Mouse (Mus musculus) left cerebral cortex, postnatal 10 days (tissue): Measurements from ENCODE around the gene Krtap4-2. TPM values are rescaled to one million over a fixed set of nuclear protein-coding genes. Genes with fewer than 3 reads are reported as not detected.
"Not testable (repeated sequence)": the region's sequence is repeated elsewhere in the genome, so short reads cannot be mapped to it uniquely, and the experiment has no call there.

Source experiments
- DNase-seq, 2 experiments: peaks; one replicate each; pipeline ENCODE4 v3.0.0; 2021 to 2022; ENCODE audit warnings: low spot score in 2 of 2, mixed read lengths in 1 of 2; ENCODE audit errors: extremely low spot score in 1 of 2
- intact Hi-C: fragments of 180-260 bp; cut with DNase I; formaldehyde crosslinking; loops from one replicate; pipeline ENCODE4 v1.15.1; 2025
- total RNA-seq, 2 experiments: library from RNA; stranded (reverse); gene quantifications; 2 replicates each; pipeline ENCODE4 v1.2.3; 2021

The Krtap4-2 gene
- total RNA-seq = not detected

DNA sequence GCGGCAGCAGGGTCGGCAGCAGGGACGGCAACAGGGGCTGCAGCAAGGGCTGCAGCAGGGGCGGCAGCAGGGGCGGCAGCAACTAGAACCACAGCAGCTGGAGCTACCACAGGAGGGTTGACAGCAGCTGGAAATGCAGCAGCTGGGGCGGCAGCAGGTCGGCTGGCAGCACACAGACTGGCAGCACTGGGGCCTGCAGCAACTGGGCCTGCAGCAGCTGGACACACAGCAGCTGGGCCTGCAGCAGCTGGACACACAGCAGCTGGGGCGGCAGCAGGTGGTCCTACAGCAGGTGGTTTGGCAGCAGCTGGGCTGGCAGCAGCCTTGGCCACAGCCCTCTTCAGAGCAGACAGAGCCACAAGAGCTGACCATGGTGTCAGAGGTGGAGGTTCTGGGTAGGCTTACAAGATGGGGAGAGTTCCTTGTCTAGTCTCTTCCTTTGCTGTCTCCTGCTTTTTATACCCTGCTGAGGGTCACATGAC lies at the start of gene Krtap4-2:
Gene Krtap4-2 (minus strand): TSS at position 432 of the 482 bp plus-strand sequence.
- intact Hi-C loops = no loop called here
- no peak for DNase-seq

GRCm38 (mm10) chr11:99683481-99683880 lies 48.6 kb upstream of the Krtap4-2 start:
- intact Hi-C loops = no loop called here
- no peak for DNase-seq

DNA sequence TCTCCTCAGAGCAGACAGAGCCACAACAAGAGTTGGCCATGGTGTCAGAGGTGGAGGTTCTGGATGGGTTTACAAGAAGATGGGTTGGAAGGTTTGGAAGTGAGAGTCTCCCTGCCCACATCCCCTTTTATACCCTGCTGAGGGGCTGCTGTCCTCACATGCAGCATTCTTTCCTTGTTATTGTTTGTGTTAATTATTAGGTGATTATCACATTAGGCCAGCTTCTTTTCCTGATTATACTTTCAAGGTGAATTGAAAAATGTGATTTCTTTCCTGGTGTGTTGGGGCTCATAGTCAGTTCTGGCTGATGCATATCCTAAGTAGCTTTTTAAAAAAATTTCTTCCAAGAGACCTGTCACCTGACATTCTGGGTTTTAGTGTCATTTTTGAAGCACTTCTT lies 31.0 kb upstream of the Krtap4-2 start, which contains the start of gene Krtap4-6:
Gene Krtap4-6 (minus strand): TSS at position 101 of the 400 bp plus-strand sequence.
- intact Hi-C loops = no loop called here

DNA sequence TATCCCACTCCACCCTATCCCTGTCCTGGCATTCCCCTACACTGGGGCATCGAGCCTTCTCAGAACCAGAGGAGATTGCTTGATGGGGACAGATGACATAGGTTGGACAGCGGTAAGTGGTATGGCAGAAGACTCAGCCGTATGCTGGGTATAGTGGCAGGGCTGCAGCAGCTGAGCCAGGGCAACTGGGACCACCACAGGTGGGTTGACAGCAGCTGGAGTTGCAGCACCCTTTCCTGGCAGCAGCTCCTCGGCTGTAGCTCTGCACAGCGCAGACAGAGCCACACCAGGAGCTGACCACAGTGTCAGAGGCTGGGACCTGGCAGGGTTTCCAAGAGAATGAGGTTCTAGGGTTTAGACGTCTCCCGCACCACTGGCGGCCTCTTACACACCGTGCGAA lies 27.9 kb upstream of the Krtap4-2 start:
- no peak for DNase-seq
- intact Hi-C loops = no loop called here

More for the DNA sequence above, 31.0 kb upstream of the Krtap4-2 start, which contains the start of gene Krtap4-6:
- DNase-seq = no peak

DNA sequence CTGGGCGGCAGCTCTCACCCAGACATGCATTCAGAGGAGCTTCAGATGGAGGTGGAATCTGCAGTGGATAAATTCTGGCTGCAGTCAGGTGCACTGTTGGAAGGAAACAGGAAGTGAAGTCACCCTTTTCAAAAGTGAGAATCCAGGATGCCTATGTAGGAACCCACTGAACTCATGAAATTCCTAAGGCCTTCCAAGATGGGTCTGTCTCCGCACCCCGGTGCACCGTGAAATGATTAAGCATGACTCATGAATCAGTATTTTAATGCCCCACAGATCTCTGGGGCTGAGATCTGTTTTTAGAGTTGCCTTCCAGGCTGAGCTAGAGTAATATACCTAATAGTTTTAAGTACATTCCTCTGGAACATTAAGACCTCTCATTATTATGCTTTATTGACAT lies 24.4 kb upstream of the Krtap4-2 start:
- no peak for DNase-seq
- intact Hi-C loops = no loop called here

DNA sequence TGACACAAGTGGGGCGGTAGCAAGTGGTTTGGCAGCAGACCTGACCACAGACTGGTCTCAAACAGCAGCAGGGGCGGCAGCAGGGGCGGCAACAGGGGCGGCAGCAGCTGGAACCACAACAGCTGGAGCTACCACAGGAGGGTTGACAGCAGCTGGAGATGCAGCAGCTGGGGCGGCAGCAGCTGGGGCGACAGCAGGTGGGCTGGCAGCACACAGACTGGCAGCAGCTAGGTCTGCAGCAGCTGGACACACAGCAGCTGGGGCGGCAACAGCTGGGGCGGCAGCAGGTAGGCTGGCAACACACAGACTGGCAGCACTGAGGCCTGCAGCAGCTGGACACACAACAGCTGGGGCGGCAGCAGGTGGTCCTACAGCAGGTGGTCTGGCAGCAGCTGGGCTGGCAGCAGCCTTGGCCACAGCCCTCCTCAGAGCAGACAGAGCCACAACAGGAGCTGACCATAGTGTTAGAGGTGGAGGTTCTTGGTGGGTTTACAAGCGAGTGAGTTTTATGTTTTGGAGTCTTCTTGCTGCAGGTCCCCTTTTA lies 23.7 kb upstream of the Krtap4-2 start, which contains the start of gene Gm11563:
Gene Gm11563 (minus strand): TSS at position 494 of the 544 bp plus-strand sequence.
- intact Hi-C loops, DNase-seq: not testable (repeated sequence)

DNA sequence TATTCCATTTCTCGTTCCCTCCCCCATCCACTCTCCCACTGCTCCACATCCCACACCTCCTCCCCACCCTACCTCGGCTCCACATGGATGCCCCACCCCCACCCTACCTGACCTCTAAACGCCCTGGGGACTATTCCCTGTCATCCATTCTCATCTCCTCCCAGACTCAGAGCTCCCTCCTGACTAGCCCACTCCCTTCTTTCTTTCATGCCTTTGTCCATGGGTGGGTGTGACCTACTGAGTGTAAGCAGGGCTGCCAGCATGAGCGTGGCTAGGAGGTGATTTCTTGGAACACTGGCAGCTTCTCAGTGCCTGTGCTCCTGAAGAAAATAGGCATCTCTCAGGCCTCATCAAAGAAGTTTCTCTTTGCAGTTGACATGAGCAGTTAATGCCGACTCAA lies 22.2 kb upstream of the Krtap4-2 start:
- no peak for DNase-seq

DNA sequence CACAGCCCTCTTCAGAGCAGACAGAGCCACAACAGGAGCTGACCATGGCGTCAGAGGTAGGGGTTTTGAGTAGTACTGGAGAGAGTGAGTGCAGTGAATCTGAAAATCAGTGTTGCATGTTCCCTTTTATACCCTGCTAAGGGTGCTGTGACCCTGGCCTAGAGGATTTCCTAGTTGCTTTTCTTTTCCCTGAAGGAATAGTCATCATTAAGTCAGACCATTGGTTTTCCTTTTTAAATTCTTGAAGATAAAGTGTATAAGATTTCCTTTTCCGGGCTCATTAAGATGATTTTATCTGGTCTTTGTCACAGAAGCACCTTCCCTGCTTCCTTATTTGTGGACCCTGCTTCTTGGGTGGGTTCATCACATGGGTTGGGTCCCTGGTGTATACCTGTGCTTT lies 15.3 kb upstream of the Krtap4-2 start, which contains the start of gene Gm11555:
Gene Gm11555 (minus strand): TSS at position 101 of the 400 bp plus-strand sequence.
- intact Hi-C loops = no loop called here
- no peak for DNase-seq

More for the DNA sequence above, 22.2 kb upstream of the Krtap4-2 start:
- intact Hi-C loops = no loop called here

DNA sequence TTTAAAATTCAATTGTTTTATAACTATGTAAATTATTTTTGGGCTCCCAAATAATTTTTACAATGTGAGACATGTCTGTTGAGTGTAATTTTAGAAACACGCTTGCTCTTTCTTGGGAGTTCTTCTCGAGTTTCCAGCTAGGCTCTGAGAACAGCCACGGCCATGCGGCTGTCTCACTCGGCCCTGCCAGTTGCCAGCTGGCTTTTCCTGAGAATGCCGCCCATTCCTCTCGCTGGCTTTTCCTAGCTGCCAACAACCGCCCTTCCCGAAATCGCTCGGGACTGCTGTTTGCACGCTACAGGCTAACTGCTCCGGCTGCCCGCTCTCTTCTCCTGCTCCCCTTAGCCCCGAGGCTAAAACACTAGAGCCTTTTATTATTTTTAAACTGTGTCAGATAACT lies 11.6 kb upstream of the Krtap4-2 start:
- DNase-seq = no peak
- intact Hi-C loops = no loop called here

- no peak for DNase-seq
- intact Hi-C loops = no loop called here
These were observed 9.5 kb upstream of the Krtap4-2 start for GRCm38 (mm10) chr11:99644351-99644750.

DNA sequence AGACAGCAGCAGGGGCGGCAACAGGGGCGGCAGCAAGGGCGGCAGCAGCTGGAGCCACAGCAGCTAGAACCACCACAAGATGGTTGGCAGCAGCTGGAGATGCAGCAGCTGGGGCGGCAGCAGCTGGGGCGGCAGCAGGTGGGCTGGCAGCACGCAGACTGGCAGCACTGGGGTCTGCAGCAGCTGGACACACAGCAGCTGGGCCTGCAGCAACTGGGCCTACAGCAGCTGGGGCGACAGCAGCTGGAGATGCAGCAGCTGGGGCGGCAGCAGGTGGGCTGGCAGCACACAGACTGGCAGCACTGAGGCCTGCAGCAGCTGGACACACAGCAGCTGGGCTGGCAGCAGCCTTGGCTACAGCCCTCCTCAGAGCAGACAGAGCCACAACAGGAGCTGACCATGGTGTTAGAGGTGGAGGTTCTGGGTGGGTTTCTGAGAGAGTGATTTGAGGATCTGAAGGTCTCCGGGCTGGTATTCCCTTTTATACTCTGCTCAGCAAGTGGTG lies 8.8 kb upstream of the Krtap4-2 start, which contains the start of gene Krtap4-7:
Gene Krtap4-7 (minus strand): TSS at position 455 of the 505 bp plus-strand sequence.
- DNase-seq, intact Hi-C loops: not testable (repeated sequence)

GRCm38 (mm10) chr11:99640926-99641325 lies 6.0 kb upstream of the Krtap4-2 start:
- intact Hi-C loops = no loop called here
- DNase-seq = no peak

- peak in 1 of 2 experiments; percentile 63 for DNase-seq
- intact Hi-C loops = no loop called here
These were observed 2.2 kb upstream of the Krtap4-2 start for GRCm38 (mm10) chr11:99637086-99637485.

DNA sequence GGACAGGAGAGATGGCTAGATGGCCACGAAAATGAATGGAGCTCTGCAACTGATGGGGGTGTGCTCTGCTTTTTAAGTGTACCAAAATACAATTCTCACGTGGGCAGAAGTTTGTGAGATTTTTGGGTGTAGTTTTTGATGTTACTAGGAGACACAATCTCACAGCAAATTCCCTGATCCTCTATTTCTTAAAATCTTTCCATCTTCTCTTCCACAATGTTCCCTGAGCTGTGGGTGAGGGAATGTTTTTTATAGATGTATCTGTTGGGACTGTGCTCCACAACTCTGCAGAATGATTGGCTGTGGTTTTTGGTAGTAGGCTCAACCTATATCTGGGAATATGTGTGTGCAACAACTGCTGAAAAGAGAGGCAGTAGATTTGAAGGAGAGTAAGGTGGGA lies 1.6 kb downstream of the Krtap4-2 start:
- intact Hi-C loops = no loop called here

GRCm38 (mm10) chr11:99630890-99631289 lies 4.0 kb downstream of the Krtap4-2 start:
- intact Hi-C loops = no loop called here

More for the DNA sequence above, 1.6 kb downstream of the Krtap4-2 start:
- DNase-seq = no peak

DNA sequence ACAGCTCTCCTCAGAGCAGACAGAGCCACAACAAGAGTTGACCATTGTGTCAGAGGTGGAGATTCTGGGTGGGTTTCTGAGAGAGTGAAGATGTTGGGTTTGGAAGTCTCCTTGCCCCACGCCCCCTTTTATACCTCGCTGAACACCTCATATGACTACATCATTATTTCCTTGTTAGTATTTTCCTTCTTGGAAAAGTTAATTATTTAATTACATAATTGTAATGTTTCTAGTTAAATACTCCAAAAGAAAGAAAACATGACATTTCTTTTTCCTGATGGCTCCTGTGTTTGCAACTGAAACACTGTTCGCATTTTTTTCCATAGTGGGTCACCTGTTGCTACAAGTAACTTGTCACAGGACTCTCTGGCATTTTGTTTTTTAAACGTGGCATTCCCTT lies 6.7 kb downstream of the Krtap4-2 start, which contains the start of gene Krtap4-1:
Gene Krtap4-1 (minus strand): TSS at position 101 of the 400 bp plus-strand sequence.
- intact Hi-C loops = no loop called here
- DNase-seq = no peak

More at GRCm38 (mm10) chr11:99630890-99631289, 4.0 kb downstream of the Krtap4-2 start:
- DNase-seq = no peak

DNA sequence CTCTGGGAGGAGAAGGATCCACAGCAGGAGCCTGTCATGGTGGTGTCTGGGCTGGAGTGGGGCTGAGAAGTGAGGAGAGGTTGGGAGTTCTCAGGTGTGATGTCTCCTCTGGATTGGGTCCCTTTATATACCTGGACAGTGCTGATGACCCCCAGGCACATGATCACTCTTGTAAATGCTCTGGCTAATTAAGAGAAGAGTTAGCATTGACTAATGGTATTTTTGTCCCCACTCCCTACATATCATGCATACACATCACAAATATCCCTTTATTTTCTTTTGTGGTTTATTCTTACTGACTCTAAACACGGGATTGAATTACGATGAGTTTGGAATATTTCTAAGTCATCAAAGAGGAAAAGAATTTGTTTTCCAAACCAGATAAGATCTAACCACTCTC lies 14.5 kb downstream of the Krtap4-2 start, which contains the start of gene Gm11562:
Gene Gm11562 (minus strand): TSS at position 101 of the 400 bp plus-strand sequence.
- intact Hi-C loops = no loop called here
- DNase-seq = no peak

DNA sequence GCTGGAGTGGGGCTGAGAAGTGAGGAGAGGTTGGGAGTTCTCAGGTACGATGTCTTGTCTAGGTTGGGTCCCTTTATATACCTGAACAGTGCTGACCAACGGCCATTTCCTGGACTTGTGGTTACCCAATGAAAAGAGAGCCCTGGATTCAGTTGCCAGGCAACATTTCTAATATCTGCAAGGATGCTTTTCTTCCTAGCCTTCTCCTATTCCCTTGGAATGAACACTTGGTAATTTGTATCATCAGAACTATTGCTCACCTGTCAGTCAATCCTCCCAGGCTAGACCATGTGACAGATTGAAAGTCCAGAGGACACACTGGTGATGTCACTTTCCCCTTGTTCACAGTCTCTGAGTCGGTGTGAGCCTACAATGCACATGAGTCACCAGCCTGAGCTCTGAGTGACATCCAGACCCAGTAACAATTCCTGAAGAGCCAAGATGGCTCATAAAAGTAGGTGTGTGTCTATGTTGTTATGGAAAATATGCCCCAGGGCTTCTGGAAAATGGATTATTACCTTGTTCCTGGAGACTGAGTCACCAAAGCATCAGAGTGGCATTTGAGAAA lies 20.0 kb downstream of the Krtap4-2 start, which contains the start of gene Krtap2-4:
Gene Krtap2-4 (minus strand): TSS at position 51 of the 568 bp plus-strand sequence.
- no peak for DNase-seq
- intact Hi-C loops = no loop called here

DNA sequence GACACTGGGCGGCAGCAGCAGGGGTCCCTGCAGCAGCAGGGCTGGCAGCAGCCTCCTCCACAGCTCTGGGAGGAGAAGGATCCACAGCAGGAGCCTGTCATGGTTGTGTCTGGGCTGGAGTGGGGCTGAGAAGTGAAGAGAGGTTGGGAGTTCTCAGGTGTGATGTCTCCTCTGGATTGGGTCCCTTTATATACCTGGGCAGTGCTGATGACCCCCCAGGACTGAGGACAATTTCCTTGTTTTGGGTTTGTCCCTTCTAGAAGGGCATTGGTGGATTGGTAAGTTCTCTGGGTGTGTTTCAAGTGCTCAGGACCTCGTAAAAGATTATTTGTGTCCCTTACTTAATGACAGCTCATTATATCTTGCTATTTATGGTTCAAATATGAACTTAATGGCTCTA lies 24.8 kb downstream of the Krtap4-2 start, which contains the start of gene Gm11937:
Gene Gm11937 (minus strand): TSS at position 101 of the 400 bp plus-strand sequence.
- DNase-seq, intact Hi-C loops: not testable (repeated sequence)
